Mouse (Mus musculus) cerebellum, postnatal 14 days (tissue): Measurements from ENCODE around the gene Slc5a5.

Experiments
- DNase-seq, 2 experiments: peaks; one replicate each; pipeline ENCODE4 v3.0.0; 2021; ENCODE audit warnings: mixed read lengths in 2 of 2

The Slc5a5 gene

DNA sequence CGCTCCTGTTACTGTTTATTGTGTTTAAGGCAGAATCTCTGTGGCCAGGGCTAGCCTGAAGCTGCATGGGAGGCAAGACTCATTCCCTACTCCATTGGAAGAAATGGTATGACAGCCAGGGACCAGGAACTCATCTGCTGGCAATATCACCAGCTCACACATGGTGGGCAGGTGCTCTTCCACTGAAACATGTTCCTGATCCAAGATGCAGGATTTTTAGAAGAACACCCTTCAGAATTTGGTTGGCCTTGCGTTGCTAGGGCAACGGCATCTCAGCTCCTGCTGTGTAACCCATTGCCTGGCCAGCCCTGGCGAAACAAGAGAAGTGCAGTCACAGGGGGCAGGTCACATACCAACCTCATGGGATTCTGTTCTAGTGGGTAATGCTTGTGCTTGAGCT is 13.1 kb downstream of the Slc5a5 start:
- peak; percentile 70 to 81 for DNase-seq

DNA sequence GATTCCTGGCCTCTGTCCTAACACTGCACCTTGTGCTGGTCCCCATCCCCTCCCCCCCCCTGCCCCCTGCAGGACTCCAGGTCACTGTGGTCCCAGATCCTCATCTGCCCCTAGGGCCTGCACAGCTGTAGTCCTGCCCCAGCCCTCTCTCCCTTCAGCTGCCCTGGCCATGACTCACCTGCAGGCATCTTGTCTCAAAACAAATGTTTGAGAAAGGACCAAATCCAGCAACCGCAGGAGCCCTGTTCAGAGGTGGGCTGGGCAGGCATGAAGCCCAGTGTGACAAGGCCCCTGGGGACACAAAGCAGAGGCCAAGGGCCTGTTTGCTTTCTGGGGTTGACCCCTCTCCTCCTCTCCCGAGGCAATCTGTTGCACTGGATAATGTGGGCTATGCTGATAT is 14.4 kb downstream of the Slc5a5 start:
- DNase-seq = no peak

DNA sequence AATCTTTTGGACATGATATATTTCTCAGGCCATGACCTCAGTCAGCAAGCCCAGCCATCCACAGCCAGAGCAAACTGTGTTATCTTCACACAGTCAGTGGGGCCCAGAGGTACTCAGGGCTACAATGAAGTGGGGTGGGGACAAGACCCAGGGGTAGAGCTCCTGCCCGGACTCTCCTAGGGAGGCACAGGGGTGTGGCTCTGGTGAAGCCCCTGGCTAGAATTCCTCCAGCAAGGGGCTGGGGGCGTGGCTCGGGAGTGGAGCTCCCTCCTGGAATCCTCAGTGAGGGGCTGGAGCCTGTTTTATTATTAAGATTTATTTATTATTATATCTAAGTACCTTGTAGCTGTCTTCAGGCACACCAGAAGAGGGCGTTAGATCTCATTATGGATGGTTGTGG is 16.2 kb downstream of the Slc5a5 start:
- DNase-seq = no peak

DNA sequence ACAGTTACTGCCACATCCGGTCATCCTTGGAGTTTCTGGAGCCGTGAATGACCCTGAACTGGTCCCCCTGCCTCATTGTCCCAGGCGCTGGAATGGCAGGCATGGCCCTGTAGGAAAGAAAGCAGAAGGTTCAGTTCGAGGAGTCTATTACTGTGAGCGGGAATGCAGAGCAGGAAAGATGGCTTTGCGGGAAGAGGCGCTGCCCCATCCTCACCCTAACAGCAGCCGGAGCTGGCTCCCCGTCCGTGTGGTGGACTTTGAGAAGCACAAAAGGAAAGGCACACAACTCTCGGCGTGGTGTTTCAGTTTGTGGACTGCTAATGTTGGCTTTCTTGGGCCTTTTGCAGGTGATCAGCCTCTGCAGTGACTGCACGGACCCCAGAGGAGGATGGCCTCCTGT is 18.1 kb downstream of the Slc5a5 start:
- no peak for DNase-seq

DNA sequence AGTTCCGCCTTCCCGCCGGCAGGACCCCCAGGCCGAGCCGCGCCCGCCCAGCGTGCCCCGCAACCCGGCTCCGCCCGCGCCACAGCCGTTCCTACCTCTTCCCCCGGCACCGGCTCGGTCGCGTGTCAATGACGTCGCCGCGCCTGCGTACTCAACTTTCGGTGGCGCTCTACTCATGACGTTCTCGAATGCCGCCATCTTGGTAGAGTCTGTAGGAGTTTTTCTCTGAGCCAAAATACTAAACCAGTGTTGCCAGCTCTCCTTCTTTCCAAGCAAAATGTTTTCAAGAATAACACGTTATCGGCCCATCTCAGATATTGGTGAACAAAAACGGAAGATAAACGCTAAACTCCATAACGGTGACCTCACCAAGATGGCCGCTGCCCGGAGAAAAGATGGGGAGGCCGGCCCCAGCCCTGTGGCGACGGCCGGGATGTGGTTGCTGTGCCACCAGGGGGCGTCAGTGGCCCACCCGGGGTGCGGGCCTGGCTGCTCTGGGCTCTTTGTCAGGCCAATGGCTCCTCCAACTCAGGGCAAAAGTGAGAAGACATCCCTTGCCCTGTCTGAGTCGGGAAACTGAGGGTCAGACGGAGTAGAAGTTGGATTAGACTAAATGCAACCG is 19.1 kb downstream of the Slc5a5 start, which contains the start of gene Ccdc124:
Gene Ccdc124, minus strand, starts transcription at position 572 of the 622 bp plus-strand sequence.
- DNase-seq = peak; percentile 96 to 98

DNA sequence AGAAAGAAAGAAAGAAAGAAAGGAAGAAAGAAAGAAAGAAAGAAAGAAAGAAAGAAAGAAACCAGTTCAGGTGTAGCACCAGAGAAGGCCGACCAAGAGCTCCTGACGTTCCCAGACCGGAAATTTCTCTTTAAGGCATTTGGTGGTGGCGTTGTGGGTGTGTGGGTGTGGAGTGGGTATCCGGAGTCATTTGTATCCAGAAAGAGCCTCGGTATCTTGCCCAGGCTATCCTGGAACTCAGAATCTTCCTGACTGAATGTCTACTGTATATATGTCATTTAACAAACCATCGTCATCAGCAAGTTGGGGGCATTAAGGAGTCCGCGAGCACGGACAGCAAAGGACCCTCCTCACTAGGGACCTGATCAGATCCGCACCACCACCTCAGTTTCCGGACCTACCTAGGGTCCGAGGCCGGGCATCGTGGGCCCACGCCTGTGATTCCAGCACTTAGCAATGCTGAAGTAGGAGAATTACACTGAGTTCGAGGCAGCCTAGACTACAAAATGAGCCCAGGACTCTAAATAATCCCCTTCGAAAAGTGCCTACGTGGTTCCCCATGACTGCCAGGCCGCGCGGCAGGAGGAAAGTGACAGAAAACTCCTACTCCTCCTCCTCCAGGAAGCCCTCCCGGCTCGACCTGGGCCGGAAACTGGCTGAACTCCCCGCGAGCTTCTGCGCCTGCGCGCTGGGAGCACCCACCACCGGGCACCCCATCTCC is 19.8 kb downstream of the Slc5a5 start:
- DNase-seq = no peak

DNA sequence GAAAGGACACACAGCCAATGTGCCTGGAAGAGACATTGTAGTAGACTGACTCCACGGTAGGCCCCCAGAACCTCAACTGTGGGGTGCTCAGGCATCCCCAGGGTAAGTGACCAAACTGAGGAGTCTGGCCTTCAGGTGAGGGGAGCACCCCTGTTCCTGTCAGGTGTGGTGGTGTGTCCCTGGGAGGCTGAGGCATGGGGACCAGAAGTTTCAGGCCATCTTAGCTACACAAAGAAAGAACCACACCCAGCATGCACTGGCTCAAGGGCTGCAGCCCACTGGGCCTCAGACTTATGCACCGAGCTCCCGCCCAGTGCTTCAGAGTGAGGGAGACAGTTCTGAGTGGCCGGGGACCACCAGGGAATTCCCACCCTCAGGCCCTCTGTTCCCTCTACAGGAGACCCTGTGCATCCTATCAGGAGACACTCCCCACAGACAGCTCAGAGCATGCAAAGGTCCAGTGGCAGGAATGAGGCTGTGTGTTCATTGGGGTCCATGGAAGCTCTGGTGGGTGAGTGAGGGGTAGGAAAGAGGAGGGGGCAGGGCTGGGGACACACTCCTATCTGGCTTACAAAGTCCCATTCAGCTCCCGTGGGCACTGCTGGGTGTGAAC is 21.3 kb downstream of the Slc5a5 start:
- DNase-seq = no peak

DNA sequence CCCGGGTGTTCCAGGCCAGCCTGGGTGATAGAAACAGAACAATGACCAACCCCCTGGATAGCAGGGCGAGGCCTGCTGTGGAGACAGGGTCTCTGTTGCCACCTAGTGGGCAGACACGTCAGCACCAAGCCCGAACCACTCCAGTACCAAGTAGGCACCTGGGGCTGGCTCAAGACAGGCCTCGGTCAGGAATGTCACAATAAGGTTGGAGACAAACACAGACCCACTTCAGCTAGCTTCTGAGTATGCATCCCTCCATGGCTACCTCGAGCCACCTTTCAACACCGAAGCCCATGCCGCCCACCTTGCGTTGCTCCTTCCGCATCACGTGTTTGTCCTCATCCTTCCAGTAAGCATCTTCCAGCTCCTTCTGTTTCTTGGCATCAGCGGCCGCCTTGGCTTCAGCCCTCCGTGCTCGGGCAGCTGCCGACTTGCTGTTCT is 22.9 kb downstream of the Slc5a5 start:
- peak; percentile 87 for DNase-seq

DNA sequence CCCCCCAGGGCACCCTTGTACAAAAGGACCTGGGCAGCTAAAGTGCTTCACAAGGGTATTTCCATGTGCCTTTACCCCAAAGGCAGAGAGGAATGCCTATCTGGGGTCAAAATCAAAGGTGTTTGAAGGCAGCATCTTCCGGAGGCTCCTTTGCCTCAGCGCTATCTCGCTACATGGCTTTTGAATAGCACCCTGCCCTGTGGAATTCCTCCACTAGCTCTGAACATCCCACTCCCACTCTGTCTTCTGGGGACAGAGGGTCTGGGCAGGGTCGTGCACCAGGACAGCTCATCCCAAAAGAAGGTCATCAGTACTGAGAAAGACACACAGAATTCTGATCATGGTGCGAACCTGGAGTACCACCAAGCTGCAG is 23.4 kb downstream of the Slc5a5 start:
- no peak for DNase-seq

DNA sequence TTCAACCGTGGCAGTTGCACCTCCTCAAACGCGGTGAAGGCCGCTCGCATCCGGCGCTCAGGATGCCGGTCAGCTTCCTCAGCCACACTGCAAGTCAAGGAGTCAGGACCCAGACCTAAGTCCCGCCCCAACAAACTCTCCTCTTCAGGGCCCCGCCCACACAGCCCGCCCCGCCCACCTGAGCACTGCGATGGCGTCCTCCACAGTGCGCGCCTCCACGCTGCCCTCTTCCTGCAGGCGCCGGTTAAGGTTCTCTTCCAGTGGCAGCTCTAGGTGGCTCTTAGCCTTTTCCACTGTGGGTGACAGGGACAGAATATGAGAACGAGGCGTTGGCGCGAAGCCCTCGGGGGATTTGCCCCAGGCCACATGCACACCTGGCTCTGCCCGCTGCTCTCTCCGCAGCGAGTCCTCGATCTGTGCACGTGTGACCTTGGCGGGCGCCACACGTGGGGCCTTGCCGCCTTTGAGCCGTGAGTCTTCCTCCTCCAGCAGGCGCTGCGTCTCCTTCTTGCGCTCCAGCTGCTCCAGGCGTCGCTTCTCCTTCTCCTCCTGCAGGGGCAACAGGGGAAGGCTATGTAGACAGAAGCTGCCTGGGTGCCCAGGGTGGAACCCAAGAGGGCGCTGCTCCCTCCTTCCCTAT is 23.9 kb downstream of the Slc5a5 start:
- DNase-seq = no peak

DNA sequence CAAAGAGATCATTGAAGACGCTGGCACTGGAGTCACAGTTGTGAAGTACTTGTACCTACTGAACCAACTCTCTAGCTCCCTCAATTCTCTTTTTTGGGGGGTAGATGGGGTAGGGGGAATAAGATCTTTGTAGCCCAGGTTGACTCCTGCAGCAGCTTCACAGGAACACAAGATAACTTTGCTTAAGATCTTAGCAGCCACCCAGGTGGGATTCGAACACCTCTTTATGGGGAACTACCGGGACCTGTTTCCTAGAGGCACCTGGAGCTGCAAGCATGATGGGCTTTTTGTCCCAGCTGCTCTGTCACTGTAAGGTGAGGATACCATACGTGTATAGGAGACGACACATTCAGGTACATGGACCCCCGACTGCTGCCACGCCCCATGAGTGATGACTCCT is 26.0 kb downstream of the Slc5a5 start:
- DNase-seq = no peak

DNA sequence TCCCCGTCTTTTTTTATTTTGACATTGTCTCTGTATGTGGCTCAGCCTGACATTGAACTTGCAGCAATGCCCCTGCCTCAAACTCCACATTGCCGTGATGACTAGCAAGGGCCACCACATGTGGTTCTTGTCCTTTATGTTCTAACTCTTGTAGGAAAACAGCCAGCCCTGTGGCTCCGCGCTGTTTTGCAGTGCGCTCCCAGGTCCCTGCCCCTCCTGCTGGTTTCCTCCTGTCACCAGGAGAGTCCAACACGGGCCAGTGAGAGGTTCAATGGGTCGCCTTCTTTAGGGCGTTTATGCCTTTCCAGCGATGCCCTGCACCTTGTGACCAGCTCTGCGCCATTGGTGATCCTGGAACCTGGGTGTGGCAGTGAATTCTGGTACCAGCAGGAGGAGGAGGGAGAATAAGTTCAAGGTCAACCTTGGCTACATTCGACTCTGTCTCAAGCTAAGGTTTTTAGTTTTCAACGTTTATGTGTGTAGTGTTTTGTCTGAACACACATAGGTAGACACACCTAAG is 26.5 kb downstream of the Slc5a5 start:
- DNase-seq = peak in 1 of 2 experiments; percentile 59

DNA sequence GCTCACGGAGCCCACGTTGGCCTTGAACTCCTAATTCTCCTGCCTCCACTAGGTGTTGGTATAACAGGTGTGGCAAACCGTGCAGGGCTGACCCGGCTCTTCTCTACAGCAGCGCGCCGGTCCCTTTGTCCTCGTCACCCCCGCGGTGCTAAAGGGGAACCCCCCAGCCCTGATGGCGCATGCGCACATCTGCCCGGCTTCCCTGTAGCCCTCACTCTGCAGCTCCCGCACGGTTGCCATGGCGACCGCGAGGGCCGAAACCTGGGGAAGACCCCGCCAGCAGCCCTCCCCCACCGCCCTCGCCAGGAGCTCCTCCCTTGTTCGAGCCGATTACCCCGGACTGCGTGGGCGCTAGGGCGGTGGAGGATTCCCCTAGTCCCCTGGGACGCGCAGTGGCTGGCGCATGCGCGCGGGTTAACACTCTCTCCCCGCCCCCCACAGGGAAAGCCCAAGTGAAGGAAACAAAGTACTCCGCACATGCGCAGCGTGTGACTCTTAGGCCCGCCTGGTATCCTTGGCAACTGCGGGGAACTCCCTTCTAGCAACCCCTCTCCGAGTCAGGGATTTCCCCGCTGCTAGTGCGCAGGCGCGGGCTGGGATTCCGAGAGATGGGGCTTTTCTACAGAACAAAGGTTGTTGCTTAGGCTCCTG is 27.1 kb downstream of the Slc5a5 start:
- peak; percentile 100 for DNase-seq

DNA sequence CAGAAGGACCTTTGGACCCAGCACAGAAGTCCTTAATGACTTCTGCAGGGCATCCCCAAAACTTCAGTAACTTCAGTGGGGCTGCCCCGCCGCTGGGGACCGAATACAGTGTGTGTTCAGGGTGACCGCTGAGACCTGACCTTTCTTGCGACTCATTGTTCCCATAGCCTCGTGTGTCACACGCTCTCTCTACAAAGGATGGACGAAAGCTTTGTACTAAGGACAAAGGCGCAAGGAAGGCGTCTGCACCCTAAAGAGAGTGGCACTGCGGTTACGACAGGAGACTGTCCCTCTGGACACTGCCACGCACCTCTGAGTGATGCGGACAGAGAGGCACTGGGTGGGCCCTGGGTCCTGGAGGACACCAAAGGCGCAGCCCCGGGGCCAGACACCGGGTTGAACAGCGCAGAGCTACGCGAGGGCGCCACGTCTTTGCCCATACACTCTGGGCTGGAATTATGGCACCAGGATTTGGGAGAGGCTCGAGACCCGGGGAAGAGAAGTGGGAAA is 27.8 kb downstream of the Slc5a5 start:
- peak; percentile 52 to 66 for DNase-seq

DNA sequence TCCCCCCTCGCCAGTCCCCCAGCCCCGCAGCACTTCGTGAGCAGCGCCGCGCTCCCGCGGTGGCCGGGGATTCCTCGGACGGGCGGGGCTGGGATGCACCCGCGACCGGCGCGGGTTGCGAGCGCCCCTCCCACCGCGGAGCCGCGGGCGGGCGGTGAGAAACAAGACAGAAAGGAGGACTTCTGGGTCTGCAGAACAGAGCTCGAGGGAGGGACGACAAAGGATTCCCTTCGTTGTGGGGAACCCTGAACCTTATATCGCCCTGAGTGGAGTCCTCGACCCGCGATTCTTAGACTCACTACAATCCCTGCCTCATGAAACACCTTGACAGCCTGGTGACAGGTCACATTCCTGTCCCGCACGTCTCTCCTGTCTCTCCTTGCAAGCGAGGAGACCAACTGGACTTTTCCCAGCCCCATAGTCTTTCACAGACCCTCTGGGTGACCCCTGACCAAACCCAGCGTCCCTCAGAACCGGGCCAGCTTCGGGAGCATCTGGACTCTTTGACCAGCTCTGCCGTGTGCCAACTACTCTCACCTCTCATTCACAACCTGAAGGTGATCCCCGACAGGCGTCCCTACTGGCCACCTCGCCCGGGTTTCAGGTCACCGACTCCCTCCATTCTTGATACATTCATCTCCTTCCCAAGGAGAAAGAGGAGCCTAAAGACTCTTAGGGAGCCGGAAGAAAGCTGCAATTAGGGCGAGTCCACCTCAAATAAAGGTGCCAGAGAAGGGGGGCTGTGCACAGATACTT is 28.4 kb downstream of the Slc5a5 start:
- no peak for DNase-seq

DNA sequence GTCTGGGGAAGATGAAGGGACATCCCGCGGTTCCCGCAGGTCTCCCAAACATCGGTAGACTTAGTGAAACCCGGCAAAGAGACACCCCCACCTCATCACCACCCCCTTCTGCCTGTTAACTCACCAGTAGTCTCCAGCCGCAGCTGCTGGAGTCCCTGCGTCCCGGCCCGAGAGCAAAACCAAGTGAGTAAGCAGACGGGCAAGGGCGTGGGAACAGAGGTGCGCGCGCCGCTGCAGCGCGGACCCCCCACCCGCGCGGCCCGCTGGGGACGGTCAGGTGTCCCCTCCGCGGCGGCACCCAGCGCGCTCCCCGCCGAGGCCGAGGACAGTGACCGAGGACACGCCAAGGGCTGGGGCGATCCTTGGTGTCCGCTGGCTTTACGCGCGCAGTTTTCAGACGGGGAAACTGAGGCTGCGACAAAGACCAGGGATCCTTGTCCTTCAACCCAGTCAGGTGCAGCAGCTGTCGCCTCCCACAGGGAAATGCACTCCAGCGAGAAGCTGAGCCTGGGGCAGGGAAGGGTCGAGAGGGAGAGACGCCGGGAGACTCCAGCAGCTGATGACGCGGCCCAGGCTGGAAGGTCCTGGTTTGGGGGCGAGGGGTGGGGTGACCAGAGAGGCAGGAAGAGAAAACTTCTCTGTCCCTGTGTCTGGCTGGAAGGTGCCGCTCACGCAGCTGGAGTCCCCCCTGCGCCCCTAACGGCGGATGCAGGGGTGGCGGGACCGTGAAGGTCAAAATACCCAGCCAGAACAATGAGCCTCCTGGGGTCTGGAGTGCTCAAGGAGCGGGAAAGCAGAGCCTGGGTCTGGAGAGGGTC is 29.5 kb downstream of the Slc5a5 start, which contains the start of gene Kcnn1:
Gene Kcnn1, minus strand, starts transcription at position 435 of the 818 bp plus-strand sequence.
- DNase-seq = no peak

DNA sequence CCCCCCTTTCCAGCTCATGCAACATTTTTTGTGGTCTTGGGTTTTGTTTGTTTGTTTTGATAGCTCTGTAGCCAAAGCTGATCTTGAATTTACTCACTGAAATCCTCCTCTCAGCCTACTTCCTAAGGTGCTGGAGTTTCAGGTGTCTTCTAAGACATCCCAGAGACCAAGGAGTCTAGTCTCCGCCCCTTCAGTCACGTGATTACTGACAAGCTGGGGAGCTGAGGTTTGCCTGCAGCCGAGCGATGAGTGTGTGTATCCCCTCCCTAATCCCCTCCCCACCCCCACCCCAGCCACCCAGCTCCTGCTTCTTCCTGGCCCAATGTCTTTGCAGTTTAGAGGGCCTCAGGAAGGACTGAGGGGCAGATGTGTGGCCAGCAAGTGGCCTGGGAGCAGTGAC is 35.0 kb downstream of the Slc5a5 start:
- DNase-seq = no peak

DNA sequence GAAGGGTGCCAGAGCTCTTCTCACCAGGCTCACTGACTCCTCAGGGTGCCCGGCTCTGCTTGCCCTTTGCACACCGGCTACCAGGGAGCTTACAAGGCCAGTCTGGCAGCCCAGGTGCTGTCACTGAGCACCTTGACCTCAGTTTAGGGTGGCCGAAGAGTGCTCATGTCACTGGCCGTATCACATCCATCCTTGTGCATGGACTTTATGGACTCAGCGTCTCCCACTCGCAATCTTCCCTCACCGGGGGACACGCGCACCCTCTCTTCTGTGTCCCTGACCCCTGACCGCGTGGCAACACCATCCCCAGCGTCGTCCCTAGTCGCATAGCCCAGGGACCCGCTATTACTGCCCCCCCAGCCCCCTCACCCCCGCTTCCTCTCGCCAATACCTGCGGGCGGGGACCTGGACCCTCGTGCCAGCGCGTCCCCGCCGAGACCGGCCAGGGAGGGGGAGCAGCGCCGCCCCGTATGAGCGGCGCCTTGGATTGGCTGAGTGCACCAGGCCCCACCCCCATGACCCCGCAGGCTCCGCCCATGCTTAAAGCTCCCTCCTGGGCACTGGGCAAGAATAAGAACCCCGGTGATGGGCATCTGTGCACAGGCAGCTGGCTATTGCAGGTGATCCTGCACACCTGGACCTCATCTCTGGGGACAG is 35.9 kb downstream of the Slc5a5 start:
- peak; percentile 80 to 82 for DNase-seq

DNA sequence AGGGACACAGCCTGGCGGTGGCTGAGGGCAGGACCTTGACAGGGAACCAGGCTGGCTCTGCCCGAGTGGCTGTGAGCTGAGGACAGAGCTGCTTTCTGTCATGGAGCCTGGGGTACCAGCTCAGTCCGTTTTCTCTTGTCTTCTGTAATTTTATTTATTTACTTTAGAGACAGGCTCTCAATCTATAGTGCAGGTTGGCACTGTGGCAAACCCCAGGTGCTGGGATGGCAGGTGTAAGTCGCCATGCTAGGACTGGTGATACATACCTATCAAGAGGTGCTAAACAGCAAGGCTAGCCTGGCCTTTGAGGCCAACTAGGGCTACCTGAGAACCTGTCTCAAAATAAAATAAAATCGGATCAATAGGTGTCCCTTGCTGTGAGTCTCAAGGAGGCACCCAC is 36.5 kb downstream of the Slc5a5 start:
- DNase-seq = no peak

DNA sequence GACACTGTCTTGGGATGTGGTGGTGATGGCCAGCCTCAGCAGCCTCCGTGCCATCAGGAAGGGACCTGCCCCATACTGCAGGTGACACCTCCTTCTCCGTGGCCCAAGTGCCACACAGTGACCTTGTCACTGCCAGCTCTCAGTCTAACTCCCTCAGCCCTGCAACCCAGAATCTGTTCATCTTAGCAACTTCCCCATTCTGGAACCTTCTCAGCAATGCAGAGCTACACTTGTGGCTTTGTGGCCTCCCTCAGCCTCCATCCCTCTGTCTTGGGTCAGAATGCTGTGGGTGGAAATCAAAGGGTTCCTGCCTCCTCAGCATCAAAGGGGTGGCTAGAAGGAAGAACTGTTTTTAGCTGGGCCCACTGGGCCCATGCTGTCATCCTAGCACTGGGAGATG is 38.7 kb downstream of the Slc5a5 start:
- no peak for DNase-seq
